In genomic region chr13:58520028-58520427, GRCm38 (mm10) we compare ENCODE assay signal across 20 mouse cellular contexts.
DNase-seq lines count a peak whose midpoint lies in the region; ATAC-seq and TF ChIP-seq lines count a peak whose summit lies in the region.
"Had no signal": no experiment of that assay in that cellular context is flagged by ENCODE, and none has a peak within 500 bp of the region (broad histone marks: within the 10 kb centered on the region; RNA-seq: fewer than 3 reads in every experiment).

No protein-coding gene starts in this region.

- H3K9ac ChIP-seq in intestine, embryonic 16.5 days (ENCODE audit: low read depth, low read length), result no peak overlapping the region
- H3K9ac ChIP-seq in intestine, embryonic 15.5 days, result no peak overlapping the region
- no peak overlapping the region; the same call in 1 of the 2 replicates for H3K9ac ChIP-seq in liver, embryonic 12.5 days
- H3K9ac ChIP-seq: embryonic facial prominence, embryonic 12.5 days; forebrain, postnatal 0 days had no signal

- 86% methylated on average over 9 of the region's 9 CpGs for WGBS in intestine, embryonic 16.5 days
- WGBS in intestine, embryonic 15.5 days, result 89% methylated on average over 9 of the region's 9 CpGs
- 33% methylated on average over 9 of the region's 9 CpGs for WGBS in liver, embryonic 12.5 days (ENCODE audit: insufficient replicate concordance)

- H3K27ac ChIP-seq in intestine, embryonic 16.5 days (ENCODE audit: low read length), result no peak overlapping the region
- no peak overlapping the region for H3K27ac ChIP-seq in intestine, embryonic 15.5 days
- H3K27ac ChIP-seq in liver, embryonic 12.5 days, result peak overlapping the region; percentile 87
- H3K27ac ChIP-seq: embryonic facial prominence, embryonic 12.5 days; stomach, postnatal 0 days had no signal

- H3K4me3 ChIP-seq in intestine, embryonic 16.5 days (ENCODE audit: low read length), result no peak overlapping the region
- no peak overlapping the region for H3K4me3 ChIP-seq in intestine, embryonic 15.5 days (replicated peaks)
- H3K4me3 ChIP-seq in liver, embryonic 12.5 days, result no peak overlapping the region
- no peak overlapping the region for H3K4me3 ChIP-seq in myocyte
- H3K4me3 ChIP-seq: embryonic facial prominence, embryonic 12.5 days had no signal

- H3K4me1 ChIP-seq in intestine, embryonic 16.5 days (ENCODE audit: control insufficient read depth, insufficient read depth, low read length), result peaks cover 4% of the 10 kb centered on the region; the same call in 1 of the 2 replicates
- H3K4me1 ChIP-seq in intestine, embryonic 15.5 days (replicated peaks), result peaks cover 8% of the 10 kb centered on the region
- H3K4me1 ChIP-seq in liver, embryonic 12.5 days, result peaks cover 88% of the 10 kb centered on the region

- no peaks in the 10 kb centered on the region for H3K36me3 ChIP-seq in intestine, embryonic 16.5 days (ENCODE audit: control insufficient read depth, insufficient read depth, low read length)
- no peaks in the 10 kb centered on the region for H3K36me3 ChIP-seq in intestine, embryonic 15.5 days
- H3K36me3 ChIP-seq in liver, embryonic 12.5 days, result no peaks in the 10 kb centered on the region
- H3K36me3 ChIP-seq in myocyte (ENCODE audit: control insufficient read depth, insufficient read depth), result no peaks in the 10 kb centered on the region
- H3K36me3 ChIP-seq: embryonic facial prominence, embryonic 12.5 days had no signal

- H3ac ChIP-seq in myocyte (ENCODE audit: control insufficient read depth, insufficient read length), result no peak overlapping the region

- no peak overlapping the region for H3K4me2 ChIP-seq in intestine, embryonic 16.5 days (ENCODE audit: low read depth, low read length)
- H3K4me2 ChIP-seq in intestine, embryonic 15.5 days (replicated peaks), result no peak overlapping the region
- H3K4me2 ChIP-seq in liver, embryonic 12.5 days, result peak overlapping the region; percentile 48
- H3K4me2 ChIP-seq in myocyte (ENCODE audit: low read depth), result peak overlapping the region; percentile 69
- H3K4me2 ChIP-seq: embryonic facial prominence, embryonic 12.5 days had no signal

- H3K9me3 ChIP-seq in intestine, embryonic 16.5 days (ENCODE audit: control insufficient read depth, low read length), result no peaks in the 10 kb centered on the region
- H3K9me3 ChIP-seq in intestine, embryonic 15.5 days, result no peaks in the 10 kb centered on the region
- H3K9me3 ChIP-seq in liver, embryonic 12.5 days (replicated peaks), result no peaks in the 10 kb centered on the region
- H3K9me3 ChIP-seq: embryonic facial prominence, embryonic 12.5 days had no signal

- 0 out of 2 replicates have a peak, but pooled peaks have one; percentile 33 for ATAC-seq in intestine, embryonic 16.5 days
- ATAC-seq in intestine, embryonic 15.5 days, result no peak
- ATAC-seq in liver, embryonic 12.5 days, result peak; percentile 75
- ATAC-seq: forebrain, postnatal 0 days had no signal

- H3K79me2 ChIP-seq in myocyte (ENCODE audit: control insufficient read depth, insufficient read depth), result no peaks in the 10 kb centered on the region

- TF ChIP-seq POLR2A in myocyte (IDR thresholded peaks at IDR 0.05; ENCODE audit: insufficient read length, low read depth), result peak; percentile 56

- DNase-seq in NIH3T3 (ENCODE audit: low read depth), result peak; percentile 24
- DNase-seq in adrenal gland, postnatal 14 days, result no peak
- no peak for DNase-seq in right cerebral cortex, postnatal 36 days (ENCODE audit: low spot score in 2 of 2)
- no peak for DNase-seq in kidney, postnatal 25 days
- DNase-seq: adrenal gland, adult 2 months; cerebellum, adult 2 months; forebrain, postnatal 0 days; kidney, adult 9 months; left cerebral cortex, postnatal 4 days; lung, adult 2 months; lung, postnatal 4 days; midbrain, embryonic 14.5 days; right cerebral cortex, adult 18-20 months; thymus, postnatal 14 days had no signal

- H3K27me3 ChIP-seq in intestine, embryonic 16.5 days (replicated peaks; ENCODE audit: control insufficient read depth, insufficient read depth, low read length), result no peaks in the 10 kb centered on the region; the same call in 1 of the 2 replicates
- H3K27me3 ChIP-seq in intestine, embryonic 15.5 days (replicated peaks), result 0 out of 2 replicates have a peak, but pooled peaks cover 6% of the 10 kb centered on the region
- H3K27me3 ChIP-seq in liver, embryonic 12.5 days (replicated peaks), result peaks cover 10% of the 10 kb centered on the region; the same call in 1 of the 2 replicates
- H3K27me3 ChIP-seq in myocyte (ENCODE audit: control insufficient read depth, insufficient read depth, insufficient read length), result no peaks in the 10 kb centered on the region
- H3K27me3 ChIP-seq: embryonic facial prominence, embryonic 12.5 days had no signal

TF ChIP-seq in myocyte, 11 proteins besides CTCF, POLR2A, EP300 and RAD21:
- TF ChIP-seq MYOG (IDR thresholded peaks at IDR 0.05; ENCODE audit: control insufficient read depth in 1 of 3, insufficient read depth in 1 of 3, insufficient read length in 2 of 3, low read depth in 2 of 3) (no peak), POLR2AphosphoS2 (IDR thresholded peaks at IDR 0.05; ENCODE audit: insufficient read length, low read depth) (peak; percentile 60), SRF (IDR thresholded peaks at IDR 0.05; ENCODE audit: control insufficient read depth, insufficient read length, low read depth) (peak; percentile 45), USF1 (IDR thresholded peaks at IDR 0.05; ENCODE audit: low read depth) (no peak)
TF ChIP-seq in myocyte: peak in this region for 2.

Comparison
In these comparisons a context has a peak if more than half of its experiments do, and no peak if none do; other contexts are left out.
1. H3K4me2 ChIP-seq: peak in liver, embryonic 12.5 days (single experiment) and myocyte (single experiment); none in intestine, embryonic 16.5 days (single experiment) and intestine, embryonic 15.5 days (single experiment).